ENCODE assay signal across 8 mouse cellular contexts in the genomic region with DNA sequence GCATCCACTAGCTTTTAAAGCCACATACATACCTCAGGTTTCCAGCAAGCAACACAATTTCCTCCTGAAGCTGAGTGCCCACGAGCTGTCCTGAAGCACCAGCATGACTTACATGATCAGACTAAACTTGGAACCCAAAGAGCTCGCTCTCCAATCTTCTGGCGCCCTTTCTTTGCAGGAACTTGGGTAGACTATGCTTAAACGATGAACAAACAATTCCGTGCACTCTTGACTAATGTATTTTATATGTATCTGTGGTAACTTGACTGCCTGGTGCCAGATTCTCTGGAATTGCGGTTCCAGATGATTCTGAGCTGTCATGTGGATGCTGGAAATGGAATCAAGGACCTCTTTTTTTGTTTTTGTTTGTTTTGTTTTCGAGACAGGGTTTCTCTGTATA. TPM values are rescaled to one million over a fixed set of nuclear protein-coding genes. Genes with fewer than 3 reads are reported as not detected.
DNase-seq lines count a peak whose midpoint lies in the region; ATAC-seq and TF ChIP-seq lines count a peak whose summit lies in the region.

No protein-coding gene starts in this region.

- WGBS in kidney, adult 2 months, result 22% methylated on average over 7 of the region's 7 CpGs
- WGBS in hindbrain, embryonic 15.5 days, result 35% methylated on average over 7 of the region's 7 CpGs
- WGBS in midbrain, embryonic 16.5 days, result 37% methylated on average over 7 of the region's 7 CpGs

- H3K4me1 ChIP-seq in kidney, adult 2 months (ENCODE audit: control insufficient read depth, insufficient read depth, low read length), result no peaks in the 10 kb centered on the region; the same call in 1 of the 2 replicates
- peaks cover 25% of the 10 kb centered on the region for H3K4me1 ChIP-seq in hindbrain, embryonic 15.5 days (replicated peaks)
- peaks cover 21% of the 10 kb centered on the region for H3K4me1 ChIP-seq in midbrain, embryonic 16.5 days (ENCODE audit: control insufficient read depth, insufficient read depth, low read length)

- no peaks in the 10 kb centered on the region for H3K27me3 ChIP-seq in kidney, adult 2 months (replicated peaks; ENCODE audit: control insufficient read depth, insufficient read depth, low read length)
- H3K27me3 ChIP-seq in hindbrain, embryonic 15.5 days, result no peaks in the 10 kb centered on the region
- no peaks in the 10 kb centered on the region for H3K27me3 ChIP-seq in midbrain, embryonic 16.5 days (ENCODE audit: control insufficient read depth, insufficient read depth, low read depth, low read length)

- ATAC-seq in hindbrain, embryonic 15.5 days (ENCODE audit: low FRiP score, low read depth), result no peak
- ATAC-seq in midbrain, embryonic 16.5 days, result no peak

- peak overlapping the region; percentile 71 for H3K9ac ChIP-seq in hindbrain, embryonic 15.5 days
- H3K9ac ChIP-seq in midbrain, embryonic 16.5 days (ENCODE audit: low read depth, low read length), result peak overlapping the region; percentile 44; the same call in 1 of the 2 replicates

- TF ChIP-seq CTCF in kidney, adult 2 months (conservative IDR thresholded peaks at IDR 0.05; ENCODE audit: insufficient read depth, insufficient read length, low read depth, low read length), result no peak

- no peak for TF ChIP-seq POLR2A in kidney, adult 2 months (IDR thresholded peaks at IDR 0.05; ENCODE audit: low read depth, low read length)

- H3K27ac ChIP-seq in kidney, adult 2 months (ENCODE audit: insufficient read depth, low read depth, low read length), result no peak overlapping the region
- peak overlapping the region; percentile 83 for H3K27ac ChIP-seq in hindbrain, embryonic 15.5 days (replicated peaks)
- H3K27ac ChIP-seq in midbrain, embryonic 16.5 days (ENCODE audit: low read length), result peak overlapping the region; percentile 79

- H3K4me2 ChIP-seq in hindbrain, embryonic 15.5 days, result peak overlapping the region; percentile 93
- peak overlapping the region; percentile 89 for H3K4me2 ChIP-seq in midbrain, embryonic 16.5 days (ENCODE audit: low read length)

- no peaks in the 10 kb centered on the region for H3K9me3 ChIP-seq in hindbrain, embryonic 15.5 days
- no peaks in the 10 kb centered on the region for H3K9me3 ChIP-seq in midbrain, embryonic 16.5 days (replicated peaks; ENCODE audit: control insufficient read depth, low read length, poor library complexity, severe bottlenecking)

- DNase-seq in kidney, adult 2 months, result no peak
- no peak for DNase-seq in kidney, adult 11 months
- DNase-seq in NIH3T3 (ENCODE audit: low read depth), result peak; percentile 51
- DNase-seq in thymus, postnatal 0 days (ENCODE audit: low spot score), result no peak
- no peak for DNase-seq in layer of hippocampus, adult 9-11 months
- DNase-seq in frontal cortex, postnatal 10 days (ENCODE audit: low spot score in 2 of 2), result no peak

- 0 out of 2 replicates have a peak overlapping the region, but pooled peaks have one; percentile 57 for H3K4me3 ChIP-seq in kidney, adult 2 months (ENCODE audit: insufficient read depth, low read depth, low read length)
- H3K4me3 ChIP-seq in hindbrain, embryonic 15.5 days, result peak overlapping the region; percentile 64
- peak overlapping the region; percentile 75 for H3K4me3 ChIP-seq in midbrain, embryonic 16.5 days (ENCODE audit: low read depth, low read length)

- peaks cover 2% of the 10 kb centered on the region; the same call in 1 of the 2 replicates for H3K36me3 ChIP-seq in kidney, adult 2 months (ENCODE audit: control insufficient read depth, insufficient read depth, low read length)
- H3K36me3 ChIP-seq in hindbrain, embryonic 15.5 days, result peaks cover 37% of the 10 kb centered on the region
- H3K36me3 ChIP-seq in midbrain, embryonic 16.5 days (ENCODE audit: control insufficient read depth, insufficient read depth, low read length), result peaks cover 30% of the 10 kb centered on the region

RNA-seq across cellular contexts. Expression of gene Pomt1, which starts 1.0 kb away (rescaled TPM):
- 30.2 and 37.2 TPM in 2 replicates for polyA plus RNA-seq in kidney, adult 2 months (2012; rRNA removed)
- 33.1 and 33.6 TPM in 2 replicates for polyA plus RNA-seq in hindbrain, embryonic 15.5 days (2015; fragmentation: Nextera tagmentation; extraction: Ambion mirVana)
- polyA plus RNA-seq in midbrain, embryonic 16.5 days (2015; fragmentation: Nextera tagmentation; extraction: Ambion mirVana), result 36.4 and 36.5 TPM in 2 replicates
- polyA plus RNA-seq in thymus, postnatal 0 days (2015; fragmentation: Nextera tagmentation; extraction: Ambion mirVana), result 13.2 and 15.6 TPM in 2 replicates

RNA-seq across cellular contexts. Expression of gene Uck1, which starts 24.5 kb away (rescaled TPM):
- polyA plus RNA-seq in kidney, adult 2 months (2012; rRNA removed), result 134 and 147 TPM in 2 replicates
- polyA plus RNA-seq in hindbrain, embryonic 15.5 days (2015; fragmentation: Nextera tagmentation; extraction: Ambion mirVana), result 97.4 and 99.6 TPM in 2 replicates
- 101 and 107 TPM in 2 replicates for polyA plus RNA-seq in midbrain, embryonic 16.5 days (2015; fragmentation: Nextera tagmentation; extraction: Ambion mirVana)
- 66.9 and 72.4 TPM in 2 replicates for polyA plus RNA-seq in thymus, postnatal 0 days (2015; fragmentation: Nextera tagmentation; extraction: Ambion mirVana)

RNA-seq across cellular contexts. Expression of gene Golga2, which starts 51.8 kb away (rescaled TPM):
- polyA plus RNA-seq in kidney, adult 2 months (2012; rRNA removed), result 30.8 and 31.2 TPM in 2 replicates
- 31.5 and 32.0 TPM in 2 replicates for polyA plus RNA-seq in hindbrain, embryonic 15.5 days (2015; fragmentation: Nextera tagmentation; extraction: Ambion mirVana)
- polyA plus RNA-seq in midbrain, embryonic 16.5 days (2015; fragmentation: Nextera tagmentation; extraction: Ambion mirVana), result 31.8 and 35.7 TPM in 2 replicates
- 11.6 and 15.4 TPM in 2 replicates for polyA plus RNA-seq in thymus, postnatal 0 days (2015; fragmentation: Nextera tagmentation; extraction: Ambion mirVana)

RNA-seq across cellular contexts. Expression of gene Swi5, which starts 52.4 kb away (rescaled TPM):
- 191 and 242 TPM in 2 replicates for polyA plus RNA-seq in kidney, adult 2 months (2012; rRNA removed)
- 402 and 448 TPM in 2 replicates for polyA plus RNA-seq in hindbrain, embryonic 15.5 days (2015; fragmentation: Nextera tagmentation; extraction: Ambion mirVana)
- 392 and 415 TPM in 2 replicates for polyA plus RNA-seq in midbrain, embryonic 16.5 days (2015; fragmentation: Nextera tagmentation; extraction: Ambion mirVana)
- polyA plus RNA-seq in thymus, postnatal 0 days (2015; fragmentation: Nextera tagmentation; extraction: Ambion mirVana), result 429 and 466 TPM in 2 replicates
